Mouse (Mus musculus) adrenal gland, postnatal 10 days (tissue): ENCODE measurements around the gene Usp54. TPM values are rescaled to one million over a fixed set of nuclear protein-coding genes. Genes with fewer than 3 reads are reported as not detected.
A peak's percentile ranks its signal among the peaks of the same experiment; 100 is the strongest.
"Not testable (repeated sequence)": the region's sequence is repeated elsewhere in the genome, so short reads cannot be mapped to it uniquely, and the experiment has no call there.

Experiments
- DNase-seq: peaks from one replicate; pipeline ENCODE4 v3.0.0; 2021; ENCODE audit warnings: mixed read lengths
- total RNA-seq, 2 experiments: library from RNA; stranded (reverse); gene quantifications; 2 replicates each; pipeline ENCODE4 v1.2.3; 2021

Usp54 gene
- total RNA-seq, 2 experiments from 2014 or later, result 12.6 to 13.1 TPM

DNA sequence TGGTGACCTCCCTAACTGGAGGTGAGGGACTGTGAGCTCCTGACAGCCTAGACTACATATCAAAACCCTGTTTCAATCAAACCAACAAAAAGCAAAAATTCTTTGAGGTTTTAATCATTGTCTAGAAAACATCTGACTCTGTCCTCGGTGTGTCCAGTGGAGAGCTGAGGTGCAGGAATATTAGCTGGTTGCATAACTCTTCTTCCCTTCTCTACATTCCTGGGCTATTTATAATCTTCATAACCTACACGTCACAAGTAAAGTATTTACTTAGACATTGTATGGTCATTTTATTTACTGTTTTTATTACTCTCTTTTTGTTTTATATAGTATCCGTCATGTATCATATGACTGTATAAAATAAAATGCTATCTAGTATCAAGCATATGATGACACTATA is 31.3 kb downstream of the Usp54 start:
- no peak for DNase-seq

DNA sequence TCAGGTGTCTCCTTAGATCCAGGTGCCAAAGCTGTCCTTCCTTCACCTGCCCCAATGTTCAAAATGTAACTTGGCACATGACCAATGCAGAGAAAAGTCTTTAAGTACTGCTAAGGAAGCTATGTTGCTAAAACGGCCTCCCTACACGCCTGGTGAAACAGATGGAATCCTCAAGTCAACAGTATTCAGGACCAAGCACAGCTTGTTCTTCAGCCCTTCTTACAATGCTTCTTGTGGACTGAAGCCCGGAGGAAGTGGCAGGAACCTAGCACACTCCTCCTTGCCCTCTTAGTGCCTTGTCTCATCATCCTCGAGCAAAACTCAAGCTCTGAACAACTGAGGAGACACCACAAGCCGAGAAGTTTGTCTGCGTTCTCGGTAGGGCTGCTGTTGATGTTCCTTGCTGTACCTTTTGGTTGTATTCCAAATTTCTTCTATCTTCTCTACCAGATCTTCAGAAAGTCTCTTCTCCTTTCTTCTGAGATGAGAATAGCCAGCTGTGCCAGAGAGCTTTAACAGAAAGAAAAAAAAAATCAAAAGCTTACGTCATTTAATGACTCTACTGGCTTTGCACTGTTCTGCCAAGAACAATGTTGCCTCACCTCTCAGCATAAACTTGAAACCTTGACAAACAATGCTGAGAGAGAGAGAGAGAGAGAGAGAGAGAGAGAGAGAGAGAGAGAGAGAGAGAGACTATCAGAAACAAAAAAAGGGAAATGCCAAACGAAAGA is 33.3 kb downstream of the Usp54 start:
- peak; percentile 28 for DNase-seq

DNA sequence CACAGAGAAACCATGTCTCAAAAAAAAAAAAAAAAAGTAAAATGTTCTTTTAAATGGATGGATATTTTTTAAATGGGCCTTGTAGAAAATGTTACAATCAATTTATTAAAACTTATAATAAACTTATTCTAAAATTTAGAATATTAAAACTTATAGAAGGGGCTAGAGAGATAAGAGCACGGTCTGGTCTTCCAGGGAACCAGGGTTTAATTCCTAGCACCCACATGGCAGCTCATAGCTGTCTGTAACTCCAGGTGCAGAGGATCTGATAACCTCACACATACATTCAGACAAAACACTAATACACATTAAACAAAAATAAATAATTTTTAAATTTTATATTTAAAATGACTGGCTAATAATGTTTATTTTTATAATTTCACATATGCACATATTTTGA is 39.6 kb downstream of the Usp54 start:
- DNase-seq, result no peak

DNA sequence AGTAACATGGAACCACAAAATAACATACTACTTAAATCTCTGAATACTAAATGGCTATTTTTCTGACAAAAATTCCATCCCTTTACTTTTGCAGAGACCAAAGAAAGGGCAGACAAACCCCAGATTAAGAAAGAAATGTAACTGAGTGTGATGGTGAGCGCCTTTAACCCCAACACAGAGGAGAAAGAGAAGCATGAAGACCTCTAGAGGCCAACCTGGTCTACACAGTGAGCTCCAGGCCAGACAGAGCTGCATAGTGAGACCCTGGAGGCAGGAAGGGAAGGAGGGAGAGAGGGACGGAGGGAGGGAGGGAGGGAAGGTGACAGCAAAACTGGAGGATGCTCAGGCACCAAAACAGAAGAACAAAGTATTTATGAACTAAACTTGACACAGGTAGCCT is 40.7 kb downstream of the Usp54 start:
- no peak for DNase-seq

DNA sequence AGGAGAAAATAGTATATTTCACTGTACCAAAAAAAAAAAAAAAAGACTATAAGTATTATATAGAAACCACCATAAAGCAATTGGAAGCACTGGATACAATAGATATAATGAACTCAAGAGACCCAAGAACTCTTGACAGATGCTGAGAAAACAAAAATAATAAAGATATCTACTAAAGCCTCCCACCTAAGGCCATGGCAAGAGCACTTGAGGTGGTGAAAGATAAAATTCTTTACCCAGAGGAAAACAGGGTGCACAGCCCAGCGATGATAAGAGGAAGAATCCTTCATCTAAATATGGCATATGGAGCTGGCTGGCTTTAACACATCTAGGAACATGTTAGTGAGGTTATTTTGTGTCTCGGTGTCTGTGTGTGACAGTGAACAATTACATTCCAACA is 41.3 kb downstream of the Usp54 start:
- no peak for DNase-seq

DNA sequence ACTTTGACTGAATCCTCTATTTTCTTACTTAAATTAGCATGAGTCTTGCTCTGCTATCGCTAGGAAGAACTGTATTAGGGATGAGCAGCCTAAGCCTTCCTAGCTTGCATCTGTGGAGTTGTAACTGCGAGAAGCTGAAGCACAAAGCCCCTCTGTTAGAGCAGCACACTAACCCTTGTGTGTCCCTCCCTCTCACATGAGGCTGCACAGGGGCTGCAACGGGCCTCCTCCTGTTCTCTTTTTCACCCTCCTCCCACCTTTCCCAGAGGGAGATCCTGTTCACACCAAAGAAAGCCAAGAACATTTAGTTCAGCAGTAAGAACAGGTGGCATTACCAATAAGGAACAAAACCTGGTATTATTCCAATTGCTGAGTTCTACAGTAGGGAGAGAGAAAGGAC is 45.1 kb downstream of the Usp54 start:
- no peak for DNase-seq

DNA sequence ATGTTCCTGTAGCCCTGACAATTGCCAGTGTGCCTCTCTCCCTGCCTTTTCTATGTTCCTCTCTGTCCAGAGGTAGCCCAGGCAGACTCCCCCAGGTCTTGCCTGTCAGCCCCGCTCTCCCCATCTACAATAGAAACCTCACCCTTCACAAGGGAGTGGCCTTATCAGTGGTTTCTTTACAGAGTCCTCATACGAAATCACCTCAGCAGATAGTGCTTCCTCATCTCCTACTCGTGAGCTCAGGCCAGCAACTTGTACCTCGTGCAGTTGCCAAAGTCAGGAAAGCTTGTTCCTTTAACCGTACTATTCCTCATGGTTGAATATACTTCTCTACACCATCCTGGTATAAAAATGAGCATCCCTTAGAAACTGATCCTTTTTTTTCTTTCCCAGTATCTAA is 53.4 kb downstream of the Usp54 start:
- no peak for DNase-seq

DNA sequence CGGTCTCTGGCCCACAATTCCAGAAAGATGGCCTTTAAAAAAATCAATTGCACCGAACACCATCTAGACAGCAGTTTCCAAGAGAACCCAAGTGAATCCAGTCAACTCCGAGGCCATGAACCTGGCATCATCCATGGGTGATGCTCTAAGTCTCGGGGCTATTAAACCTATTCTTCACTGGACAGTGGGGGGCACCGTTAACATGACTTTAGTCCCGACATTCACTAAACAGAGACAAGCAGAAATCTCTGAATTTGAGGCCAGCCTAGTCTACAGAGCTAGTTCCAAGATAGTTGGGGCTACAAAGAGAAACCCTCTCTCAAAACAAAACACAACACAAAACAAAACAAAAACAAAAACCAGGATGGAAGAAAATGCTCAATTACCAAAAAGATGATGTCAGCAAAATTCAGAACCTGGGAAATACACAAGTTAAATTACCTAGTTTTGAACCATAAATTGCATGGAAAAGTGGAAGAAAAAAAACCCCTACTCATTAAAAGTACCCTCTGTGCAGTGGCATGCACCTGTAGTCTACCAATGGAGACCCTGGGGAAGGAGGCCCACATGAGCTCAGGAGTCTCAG is 61.9 kb downstream of the Usp54 start:
- peak; percentile 6 for DNase-seq

DNA sequence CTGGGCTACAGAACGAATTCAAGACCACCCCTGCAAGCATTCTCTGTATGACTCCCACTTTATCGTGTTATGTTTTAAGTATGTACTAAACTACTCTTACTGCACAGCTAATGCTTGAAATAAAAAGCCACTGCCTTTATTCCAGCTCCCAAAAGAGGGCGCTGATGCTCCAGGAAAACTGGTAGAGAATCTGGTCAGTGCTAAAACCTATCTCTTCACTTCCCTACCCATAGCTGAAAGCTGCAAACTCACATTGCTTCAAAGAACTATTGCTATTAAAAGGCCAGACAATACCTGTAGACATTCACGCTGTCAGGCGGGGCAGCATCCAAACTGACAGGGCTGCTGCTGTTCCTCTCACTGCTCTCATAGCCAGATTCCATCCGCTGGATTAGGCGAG is 64.7 kb downstream of the Usp54 start:
- peak; percentile 83 for DNase-seq

DNA sequence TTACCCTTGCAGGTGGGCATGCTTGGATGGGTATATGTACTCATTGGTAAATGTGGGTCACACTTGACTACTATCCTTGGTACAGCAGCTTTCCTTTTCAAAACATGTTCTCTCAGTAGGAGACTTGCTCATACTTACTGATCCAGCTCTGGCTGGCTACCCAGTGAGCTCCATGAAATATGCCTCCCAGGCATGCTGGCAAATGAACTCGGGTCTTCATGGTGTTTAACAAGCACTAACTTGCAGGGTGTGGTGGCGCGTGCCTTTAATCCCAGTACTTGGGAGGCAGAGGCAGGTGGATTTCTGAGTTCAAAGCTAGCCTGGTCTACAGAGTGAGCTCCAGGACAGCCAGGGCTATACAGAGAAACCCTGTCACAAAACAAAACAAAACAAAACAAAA is 67.7 kb downstream of the Usp54 start:
- DNase-seq, result not testable (repeated sequence)

DNA sequence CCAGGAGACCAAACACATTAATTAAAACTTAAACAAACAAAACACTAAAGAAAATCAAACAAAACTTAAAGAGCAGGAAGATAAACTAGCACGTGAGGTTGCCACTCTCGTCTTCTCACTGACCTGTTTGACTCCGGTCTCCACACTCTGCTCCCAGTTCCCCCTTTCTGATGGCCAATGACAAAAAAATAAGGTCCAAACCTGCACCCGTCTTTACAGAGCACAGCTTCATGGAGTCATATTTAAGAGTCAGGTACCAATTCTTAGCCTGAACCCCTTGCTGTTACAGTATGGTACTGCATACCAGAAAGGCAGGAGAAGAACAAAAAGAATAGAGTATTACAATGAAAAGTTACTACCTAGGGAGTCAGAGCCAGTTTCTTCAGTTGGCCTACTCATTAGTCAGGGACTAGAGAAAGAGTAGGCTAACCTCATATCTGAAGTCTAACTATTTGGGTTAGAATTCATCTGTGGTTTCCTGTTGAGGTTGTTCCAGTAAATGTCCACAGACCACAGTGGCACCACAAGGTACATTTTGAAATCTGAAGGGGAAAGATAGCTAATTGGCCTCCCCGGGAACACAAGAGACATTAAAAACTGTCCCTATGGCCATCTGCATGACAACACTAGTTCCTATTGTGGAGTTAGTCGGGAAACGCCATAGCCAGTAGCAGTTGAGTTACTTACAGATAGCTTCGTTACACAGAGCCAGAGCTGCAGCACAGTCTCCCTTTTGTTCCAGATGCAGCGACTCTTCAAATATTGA is 75.4 kb downstream of the Usp54 start:
- DNase-seq, result no peak

DNA sequence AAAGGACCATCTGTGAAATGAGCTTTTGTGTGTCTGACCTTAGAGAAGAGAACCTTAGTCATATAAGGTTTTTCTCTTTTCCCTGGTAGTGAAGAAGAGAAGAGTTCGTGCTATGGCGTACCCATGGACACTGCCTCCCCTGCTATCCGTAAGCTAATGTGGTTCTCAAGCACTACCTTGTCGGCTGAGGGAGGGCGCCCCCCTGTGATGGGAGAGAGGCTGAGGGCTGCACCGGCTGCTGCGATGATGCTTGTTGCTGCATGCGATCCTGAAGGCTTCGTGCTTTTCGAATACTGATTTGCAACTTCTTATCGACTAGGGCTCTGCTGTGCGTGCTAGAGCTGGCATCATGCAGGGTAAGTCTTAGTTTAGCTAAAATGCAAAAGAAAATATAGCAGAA is 76.2 kb downstream of the Usp54 start:
- no peak for DNase-seq

DNA sequence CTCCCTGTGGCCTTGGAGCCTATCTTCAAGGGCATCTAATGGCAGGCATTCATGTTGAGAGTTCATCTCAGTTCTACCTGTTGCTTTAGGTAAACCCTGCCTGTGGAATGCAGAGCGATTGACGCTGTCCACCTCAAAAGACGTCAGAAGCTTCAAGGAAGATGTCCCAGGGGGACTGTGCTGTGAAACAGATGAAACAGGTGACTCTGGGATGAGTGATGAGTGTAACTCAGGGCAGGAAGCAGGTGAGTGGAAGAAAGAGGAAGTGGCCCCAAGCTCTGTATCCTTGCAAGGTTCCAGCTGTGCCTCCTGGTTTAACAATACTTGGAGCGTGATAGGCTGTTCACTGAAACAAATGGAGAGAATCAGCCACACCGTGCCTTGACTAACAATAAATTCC is 79.0 kb downstream of the Usp54 start:
- DNase-seq, result no peak

DNA sequence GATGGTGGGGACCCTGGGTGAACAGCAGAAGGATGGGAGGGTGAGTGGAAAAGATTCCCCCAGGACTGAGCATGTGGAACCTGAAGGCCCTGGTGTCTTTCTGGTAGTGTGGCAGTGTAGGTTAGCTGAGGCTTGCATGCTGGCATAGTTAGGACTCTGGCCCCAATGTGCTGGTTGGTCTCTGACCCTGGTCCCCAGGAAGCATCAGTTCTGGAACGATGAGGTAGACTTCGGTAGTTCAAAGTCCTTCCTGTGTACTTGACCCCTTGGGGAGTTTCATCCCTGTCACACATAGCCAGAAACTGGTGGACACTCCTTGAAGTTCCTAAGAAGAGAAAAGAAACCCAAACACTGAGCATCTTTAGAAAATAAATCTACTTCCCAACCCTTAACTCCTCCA is 90.7 kb downstream of the Usp54 start:
- no peak for DNase-seq

DNA sequence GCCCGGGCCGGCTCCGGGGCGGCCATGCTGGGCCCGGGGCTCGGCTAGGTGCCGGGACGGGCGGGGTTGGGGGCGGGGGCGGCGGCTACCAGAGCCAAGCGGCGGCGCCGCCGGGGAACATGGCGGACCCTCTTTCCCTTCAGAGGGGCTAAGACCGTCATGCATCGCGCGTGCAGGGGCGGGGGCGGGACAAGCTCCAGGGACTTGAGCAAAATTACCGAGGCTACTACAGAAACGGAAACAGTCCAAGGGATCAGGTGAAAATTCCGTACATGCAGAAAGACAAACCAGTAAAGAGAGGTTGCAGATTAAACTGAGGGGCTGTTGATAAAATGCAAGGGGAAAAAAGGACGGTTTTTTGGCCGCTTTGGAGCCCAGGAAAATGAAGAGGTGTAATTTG is 94.4 kb downstream of the Usp54 start, which contains the start of gene Ppp3cb:
TSS of gene Ppp3cb (minus strand) at position 159 of the 400 bp plus-strand sequence.
- peak; percentile 90 for DNase-seq

DNA sequence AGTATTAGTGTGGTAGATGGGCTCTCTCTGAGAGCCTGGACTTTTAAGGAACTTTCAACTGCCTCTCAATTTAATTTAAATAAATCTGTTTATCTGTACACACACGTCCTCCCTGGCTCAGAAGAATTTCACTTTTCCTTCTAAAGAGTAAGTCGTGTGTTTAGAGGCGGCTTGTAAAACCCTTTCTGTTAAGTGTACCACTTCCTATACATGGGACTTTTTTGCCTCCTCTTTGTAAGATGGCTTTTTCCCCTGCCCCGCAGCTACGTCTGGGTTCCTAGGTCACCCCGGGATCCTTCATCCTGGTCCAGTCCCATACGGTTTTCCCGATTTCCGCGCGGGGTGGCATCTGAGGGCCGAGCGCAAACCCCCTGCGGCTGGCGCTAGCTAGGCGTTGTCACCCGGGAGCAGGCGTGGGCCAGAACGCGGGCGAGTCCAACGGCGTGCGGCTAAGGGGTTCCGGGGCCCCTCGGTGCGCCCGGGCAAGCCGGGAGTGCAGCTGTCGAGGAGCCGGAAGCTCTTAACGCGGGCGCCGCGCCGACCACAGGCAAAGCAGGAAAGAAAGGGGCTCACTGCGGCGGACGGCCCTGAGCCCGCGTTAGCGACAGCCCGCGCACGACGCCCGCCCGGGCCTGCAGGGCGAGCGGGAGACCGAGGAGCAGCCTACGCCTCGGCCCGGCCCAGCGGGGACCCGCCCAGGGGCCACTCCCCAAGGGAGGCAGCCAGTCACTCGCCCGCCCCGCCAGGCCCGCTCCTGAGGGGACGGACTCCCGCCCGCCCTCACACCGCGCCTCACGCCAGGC is 95.1 kb downstream of the Usp54 start:
- peak; percentile 96 for DNase-seq

DNA sequence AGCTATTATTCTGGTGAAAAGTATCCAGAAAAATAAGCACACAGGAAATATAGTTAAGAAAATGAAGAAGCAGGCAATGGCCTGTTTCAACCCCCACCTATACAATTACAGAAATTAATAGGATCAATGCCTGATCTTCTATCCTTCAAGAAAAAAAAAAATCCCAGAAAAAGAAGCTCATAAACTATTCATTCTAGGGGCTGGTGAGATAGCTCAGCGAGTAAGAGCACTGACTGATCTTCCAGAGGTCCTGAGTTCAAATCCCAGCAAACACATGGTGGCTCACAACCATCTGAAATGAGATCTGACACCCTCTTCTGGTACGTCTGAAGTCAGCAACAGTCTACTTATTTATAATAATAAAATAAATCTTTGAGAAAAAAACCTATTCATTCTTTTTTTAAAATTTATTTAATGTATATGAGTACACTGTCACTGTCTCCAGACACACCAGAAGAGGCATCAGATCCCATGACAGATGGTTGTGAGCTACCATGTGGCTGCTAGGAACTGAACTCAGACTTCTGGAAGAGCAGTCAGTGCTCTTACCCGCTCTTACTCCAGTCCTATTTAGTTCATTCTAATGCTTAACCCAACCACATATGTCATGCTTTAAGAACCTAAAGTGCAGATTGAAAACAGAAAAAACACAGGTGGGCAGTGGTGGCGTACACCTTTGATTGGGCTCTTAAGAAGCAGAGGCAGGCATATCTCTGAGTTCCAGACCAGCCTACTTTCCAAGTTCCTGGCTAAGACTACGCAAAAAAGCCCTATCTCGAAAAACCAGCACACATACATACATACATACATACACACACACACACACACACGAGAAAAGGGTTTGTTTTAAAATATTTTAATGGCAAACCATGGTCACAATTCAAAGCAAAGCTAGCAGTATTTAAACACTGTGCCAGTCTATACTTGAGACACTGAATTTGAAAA is 96.1 kb downstream of the Usp54 start:
- DNase-seq, result no peak

DNA sequence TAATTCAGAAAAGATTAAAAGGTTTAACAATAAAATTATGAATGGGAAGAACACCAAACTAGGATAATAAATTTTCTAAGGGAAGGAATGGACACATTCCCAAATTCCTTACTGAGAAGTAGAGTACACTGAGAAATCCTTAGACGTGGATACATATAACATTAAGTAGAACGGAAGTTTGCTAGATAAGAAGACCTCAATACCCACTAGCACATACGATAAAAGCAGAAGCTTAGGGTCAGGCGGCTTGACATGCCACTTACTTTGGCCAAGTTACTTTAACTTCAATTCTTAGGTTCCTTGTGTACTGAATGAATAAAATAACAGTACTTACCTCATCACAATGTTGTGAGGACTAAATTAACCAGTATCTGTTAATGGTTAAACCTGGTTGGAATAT is 111.2 kb downstream of the Usp54 start:
- DNase-seq, result no peak

DNA sequence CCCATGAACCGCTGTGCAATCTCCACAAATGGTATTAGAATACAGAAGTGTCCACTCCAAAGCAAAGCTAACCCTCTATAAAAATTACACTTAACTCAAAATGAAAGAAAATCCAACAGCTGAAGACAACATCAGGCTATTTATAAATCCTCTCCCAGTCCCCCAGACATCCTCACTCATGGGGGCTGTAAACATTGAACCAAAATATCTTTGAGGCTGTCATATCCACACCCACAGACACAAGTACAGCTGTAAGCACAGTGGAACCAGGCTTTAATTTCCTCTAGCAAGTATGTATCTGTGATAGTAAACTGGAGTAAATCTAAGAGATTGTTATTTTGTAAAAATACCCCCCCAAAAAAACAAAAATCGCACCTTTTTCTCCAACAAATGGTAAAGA is 120.7 kb downstream of the Usp54 start:
- no peak for DNase-seq

DNA sequence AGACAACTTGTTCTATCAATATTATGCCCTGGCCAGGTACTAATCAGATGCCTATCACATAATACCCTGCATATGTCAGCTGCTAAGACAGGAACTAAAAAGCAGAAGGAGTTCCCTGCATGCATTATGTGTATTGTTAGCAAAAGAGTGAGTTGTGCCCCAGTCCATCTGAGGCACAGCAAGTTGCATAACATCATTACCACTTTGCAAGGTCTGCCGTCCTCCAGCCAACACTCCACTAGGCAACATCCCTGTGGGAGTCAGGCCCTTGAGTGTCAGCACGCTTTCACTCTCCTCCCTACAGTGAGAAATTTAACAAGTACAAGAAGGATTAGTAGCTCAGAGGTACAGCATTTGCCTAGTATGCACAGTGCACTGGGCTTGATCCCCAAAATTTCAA is 132.4 kb downstream of the Usp54 start:
- peak; percentile 43 for DNase-seq

DNA sequence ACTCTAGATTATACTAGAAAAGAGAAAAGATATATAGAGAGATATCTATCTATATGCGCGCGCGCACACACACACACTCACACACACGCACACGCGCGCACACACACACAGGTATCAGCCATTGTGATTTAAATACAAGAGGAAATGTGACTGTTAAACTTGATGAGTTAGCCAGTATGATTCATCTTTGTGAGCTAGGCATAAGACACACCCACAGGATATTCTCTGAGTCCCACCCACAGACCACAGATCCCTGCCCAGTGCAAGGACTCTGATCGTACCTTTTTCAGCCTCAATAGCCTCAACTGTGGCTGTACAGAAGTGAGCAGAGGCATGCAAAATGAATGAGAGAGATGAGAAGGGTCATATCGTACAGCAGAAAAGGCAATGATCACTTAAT is 137.9 kb downstream of the Usp54 start:
- DNase-seq, result no peak

DNA sequence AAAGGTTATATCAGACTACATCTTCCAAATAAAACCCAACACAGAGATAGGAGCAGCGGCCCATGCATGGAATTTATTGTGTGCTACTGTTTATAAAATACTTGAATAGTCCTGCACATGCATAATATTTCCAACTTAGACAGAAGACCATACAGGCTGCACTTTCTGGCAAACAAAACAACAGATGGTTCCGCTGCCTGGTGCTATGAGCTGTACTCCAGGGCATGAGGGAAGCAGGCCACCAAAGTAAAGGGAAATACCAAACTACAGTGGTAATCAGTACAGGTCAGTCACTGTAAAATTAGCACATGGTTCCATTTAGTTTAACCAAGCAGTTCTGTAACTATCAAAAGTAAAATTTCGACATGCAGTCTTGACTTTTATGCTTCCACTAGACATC is 140.9 kb downstream of the Usp54 start:
- DNase-seq, result no peak
